Mouse (Mus musculus): Measurements from ENCODE around the gene Gm11077.

DNA sequence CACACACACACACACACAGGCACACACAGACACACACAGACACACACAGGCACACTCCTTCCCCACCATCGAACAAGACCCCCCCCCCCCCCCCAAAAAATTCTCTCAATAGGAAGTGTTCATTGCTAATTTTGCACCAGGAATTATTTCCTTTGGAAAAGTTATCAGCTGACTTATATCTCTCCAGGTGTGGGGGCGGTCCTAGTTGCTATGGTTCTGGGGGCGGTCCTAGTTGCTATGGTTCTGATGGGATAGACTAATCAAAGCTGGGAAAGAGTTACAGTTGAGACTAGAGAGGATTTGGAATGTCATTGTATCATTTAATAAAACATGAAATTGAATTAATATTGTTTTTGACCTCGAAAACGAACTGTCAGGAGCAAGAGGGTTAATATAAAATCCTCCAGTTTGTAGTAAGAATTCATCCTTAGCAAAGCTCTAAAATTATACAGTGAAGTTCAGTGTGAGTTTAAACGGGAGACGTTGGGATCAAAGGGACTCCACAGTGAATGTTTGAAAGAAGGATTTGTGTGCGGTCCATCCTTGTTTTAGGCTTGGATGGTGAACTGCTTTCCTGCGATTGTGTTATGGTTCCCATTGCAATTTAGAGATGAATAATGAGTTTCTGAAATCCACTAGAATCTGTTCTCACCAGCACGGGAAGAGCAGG is 4.0 kb downstream of the Gm11077 start:
- TF ChIP-seq CTCF (conservative IDR thresholded peaks at IDR 0.05; ENCODE audit: low read length) (no peak), POU5F1 (IDR thresholded peaks at IDR 0.05; ENCODE audit: borderline replicate concordance, low read length) (no peak)
